Mouse (Mus musculus) adrenal gland, postnatal 36 days (tissue): Measurements from ENCODE around the gene Defb43. TPM values are rescaled to one million over a fixed set of nuclear protein-coding genes. Genes with fewer than 3 reads are reported as not detected.

ENCODE experiments used
- DNase-seq, 2 experiments: peaks; one replicate each; pipeline ENCODE4 v3.0.0; 2021; ENCODE audit warnings: mixed read lengths in 1 of 2
- long read RNA-seq, 2 experiments: library from polyadenylated mRNA; stranded (forward); transcript quantifications; one replicate each; pipeline ENCODE4 v2.0.0; 2021; ENCODE audit warnings: borderline sequencing depth in 2 of 2
- total RNA-seq, 2 experiments: library from RNA; stranded (reverse); gene quantifications; 2 replicates each; pipeline ENCODE4 v1.2.3; 2021

Defb43 gene
- total RNA-seq, result not detected
- long read RNA-seq, experiment 1, result 0 reads
- long read RNA-seq, experiment 2, result 0 reads

GRCm38 (mm10) chr14:63011471-63011870 is at the start of gene Defb43:
Gene Defb43, plus strand, starts transcription at chr14:63011771.
- DNase-seq, result no peak

- DNase-seq, result no peak
These were observed 47.9 kb upstream of the Defb43 start for GRCm38 (mm10) chr14:62963632-62964031.

- peak in 1 of 2 experiments; percentile 11 for DNase-seq
These were observed 46.2 kb upstream of the Defb43 start for GRCm38 (mm10) chr14:62965342-62965741.

GRCm38 (mm10) chr14:62965811-62966520 is 45.6 kb upstream of the Defb43 start:
- peak in 1 of 2 experiments; percentile 46 for DNase-seq

- peak; percentile 76 to 82 for DNase-seq
These were observed 36.5 kb upstream of the Defb43 start for GRCm38 (mm10) chr14:62975046-62975445.

GRCm38 (mm10) chr14:62979815-62980214 is 31.8 kb upstream of the Defb43 start:
- DNase-seq, result no peak

- DNase-seq, result no peak
These were observed 27.2 kb upstream of the Defb43 start, which contains the start of gene Defb48 for GRCm38 (mm10) chr14:62984410-62984809. Gene Defb48, minus strand, starts transcription at chr14:62984510.

GRCm38 (mm10) chr14:62991271-62991670 is 20.3 kb upstream of the Defb43 start:
- no peak for DNase-seq

- no peak for DNase-seq
These were observed 19.6 kb upstream of the Defb43 start for GRCm38 (mm10) chr14:62991849-62992510.

- DNase-seq, result no peak
These were observed 13.8 kb upstream of the Defb43 start, which contains the start of gene Defb47 for GRCm38 (mm10) chr14:62997777-62998176. Gene Defb47, plus strand, starts transcription at chr14:62998077.

GRCm38 (mm10) chr14:62998977-62999376 is 12.6 kb upstream of the Defb43 start:
- DNase-seq, result no peak

- peak; percentile 19 to 45 for DNase-seq
These were observed 9.0 kb upstream of the Defb43 start for GRCm38 (mm10) chr14:63002588-63002987.

GRCm38 (mm10) chr14:63013082-63013481 is 1.5 kb downstream of the Defb43 start:
- no peak for DNase-seq

GRCm38 (mm10) chr14:63014667-63015066 is 3.1 kb downstream of the Defb43 start:
- no peak for DNase-seq

- DNase-seq, result peak in 1 of 2 experiments; percentile 18
These were observed 9.1 kb downstream of the Defb43 start for GRCm38 (mm10) chr14:63020524-63021156.

GRCm38 (mm10) chr14:63046691-63047090 is 35.1 kb downstream of the Defb43 start, which contains the start of gene Defb42:
Gene Defb42, plus strand, starts transcription at chr14:63046991.
- peak in 1 of 2 experiments; percentile 13 for DNase-seq

GRCm38 (mm10) chr14:63049910-63050370 is 38.4 kb downstream of the Defb43 start, which contains the start of gene Defb30:
Gene Defb30, minus strand, starts transcription at chr14:63049960.
- DNase-seq, result no peak

- peak; percentile 79 to 85 for DNase-seq
These were observed 39.2 kb downstream of the Defb43 start for GRCm38 (mm10) chr14:63050769-63051168.

- peak; percentile 78 to 86 for DNase-seq
These were observed 43.2 kb downstream of the Defb43 start for GRCm38 (mm10) chr14:63054729-63055128.

- DNase-seq, result no peak
These were observed 48.8 kb downstream of the Defb43 start for GRCm38 (mm10) chr14:63060361-63060760.

GRCm38 (mm10) chr14:63062184-63062583 is 50.6 kb downstream of the Defb43 start:
- no peak for DNase-seq

GRCm38 (mm10) chr14:63065391-63065790 is 53.8 kb downstream of the Defb43 start:
- no peak for DNase-seq
